Mouse (Mus musculus): ENCODE measurements around the gene Gfi1. TPM values are rescaled to one million over a fixed set of nuclear protein-coding genes. Genes with fewer than 3 reads are reported as not detected.

The Gfi1 gene
- polyA plus RNA-seq, 1 experiment from 2014 or later = 0.09 TPM

GRCm38 (mm10) chr5:107708124-107708797 lies 17.6 kb downstream of the Gfi1 start:
- H3K4me3 ChIP-seq (ENCODE audit: control insufficient read depth in 1 of 2, insufficient read depth in 1 of 2, low read depth in 1 of 2, low read length in 2 of 2) = no peak overlapping the region
- no peak overlapping the region for H3K27ac ChIP-seq (replicated peaks in 1 of 2; ENCODE audit: control insufficient read depth in 1 of 2, insufficient read depth in 1 of 2, low read depth in 2 of 2, low read length in 2 of 2)
- no peak overlapping the region for H3K9ac ChIP-seq (ENCODE audit: low read length)
- no peaks in the 10 kb centered on the region for H3K4me1 ChIP-seq (ENCODE audit: control insufficient read depth in 2 of 2, insufficient read depth in 2 of 2, low read length in 2 of 2)
- 69% methylated on average over 8 of the region's 8 CpGs for WGBS
- no peak for ATAC-seq (ENCODE audit: insufficient number of reproducible peaks, insufficient read depth, low FRiP score, low read depth)
- peaks cover 14% of the 10 kb centered on the region for H3K27me3 ChIP-seq (ENCODE audit: control insufficient read depth, insufficient read depth, low read length)
- no peaks in the 10 kb centered on the region for H3K9me3 ChIP-seq (ENCODE audit: control insufficient read depth, low read length)
- no peaks in the 10 kb centered on the region for H3K36me3 ChIP-seq (ENCODE audit: control insufficient read depth, insufficient read depth, low read length)
- no peak overlapping the region for H3K4me2 ChIP-seq (ENCODE audit: low read length)

DNA sequence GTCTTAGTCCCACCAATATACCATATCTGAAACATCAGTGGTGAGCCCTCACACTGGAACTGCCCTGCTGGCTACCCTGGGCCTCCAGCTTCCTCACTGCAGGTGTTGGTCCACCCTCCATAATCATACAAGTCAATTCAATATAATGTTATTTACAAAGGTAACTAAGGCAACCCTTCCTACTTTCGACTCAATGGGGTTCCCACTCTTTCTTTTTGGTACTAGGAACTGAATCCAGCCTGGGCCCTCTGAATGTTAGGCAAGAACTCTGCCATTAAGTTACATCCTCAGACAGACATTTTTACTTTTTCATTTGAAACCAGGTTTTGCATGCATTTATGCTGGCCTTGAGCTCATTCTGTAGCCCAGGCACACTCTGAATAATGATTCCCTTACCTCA lies 19.6 kb downstream of the Gfi1 start:
- Histone ChIP-seq H3K9ac (ENCODE audit: low read length) (no peak overlapping the region), H3K27me3 (ENCODE audit: control insufficient read depth, insufficient read depth, low read length) (peaks cover 9% of the 10 kb centered on the region), H3K27ac (replicated peaks in 1 of 2; ENCODE audit: control insufficient read depth in 1 of 2, insufficient read depth in 1 of 2, low read depth in 2 of 2, low read length in 2 of 2) (no peak overlapping the region), H3K4me1 (ENCODE audit: control insufficient read depth in 2 of 2, insufficient read depth in 2 of 2, low read length in 2 of 2) (no peaks in the 10 kb centered on the region), H3K4me3 (ENCODE audit: control insufficient read depth in 1 of 2, insufficient read depth in 1 of 2, low read depth in 1 of 2, low read length in 2 of 2) (no peak overlapping the region), H3K36me3 (ENCODE audit: control insufficient read depth, insufficient read depth, low read length) (no peaks in the 10 kb centered on the region), H3K9me3 (ENCODE audit: control insufficient read depth, low read length) (no peaks in the 10 kb centered on the region), H3K4me2 (ENCODE audit: low read length) (no peak overlapping the region)
- WGBS = 43% methylated on average over 1 of the region's 1 CpGs
- no peak for ATAC-seq (ENCODE audit: insufficient number of reproducible peaks, insufficient read depth, low FRiP score, low read depth)

- Histone ChIP-seq H3K4me3 (ENCODE audit: control insufficient read depth in 1 of 2, insufficient read depth in 1 of 2, low read depth in 1 of 2, low read length in 2 of 2) (no peak overlapping the region), H3K9me3 (ENCODE audit: control insufficient read depth, low read length) (no peaks in the 10 kb centered on the region), H3K4me1 (ENCODE audit: control insufficient read depth in 2 of 2, insufficient read depth in 2 of 2, low read length in 2 of 2) (peaks cover 0 to 2% of the 10 kb centered on the region in 2 experiments; a peak in 1 of 4 replicates), H3K27ac (replicated peaks in 1 of 2; ENCODE audit: control insufficient read depth in 1 of 2, insufficient read depth in 1 of 2, low read depth in 2 of 2, low read length in 2 of 2) (no peak overlapping the region), H3K9ac (ENCODE audit: low read length) (no peak overlapping the region), H3K27me3 (ENCODE audit: control insufficient read depth, insufficient read depth, low read length) (peaks cover 7% of the 10 kb centered on the region), H3K36me3 (ENCODE audit: control insufficient read depth, insufficient read depth, low read length) (no peaks in the 10 kb centered on the region), H3K4me2 (ENCODE audit: low read length) (no peak overlapping the region)
- ATAC-seq (ENCODE audit: insufficient number of reproducible peaks, insufficient read depth, low FRiP score, low read depth) = no peak
- WGBS = 80% methylated on average over 4 of the region's 4 CpGs
Measured at GRCm38 (mm10) chr5:107705756-107706155, 20.1 kb downstream of the Gfi1 start.

GRCm38 (mm10) chr5:107703207-107703763 lies 22.6 kb downstream of the Gfi1 start:
- H3K36me3 ChIP-seq (ENCODE audit: control insufficient read depth, insufficient read depth, low read length) = no peaks in the 10 kb centered on the region
- peaks cover 0 to 4% of the 10 kb centered on the region in 2 experiments; a peak in 1 of 4 replicates for H3K4me1 ChIP-seq (ENCODE audit: control insufficient read depth in 2 of 2, insufficient read depth in 2 of 2, low read length in 2 of 2)
- no peak overlapping the region for H3K9ac ChIP-seq (ENCODE audit: low read length)
- H3K9me3 ChIP-seq (ENCODE audit: control insufficient read depth, low read length) = no peaks in the 10 kb centered on the region
- H3K4me3 ChIP-seq (ENCODE audit: control insufficient read depth in 1 of 2, insufficient read depth in 1 of 2, low read depth in 1 of 2, low read length in 2 of 2) = no peak overlapping the region
- no peak overlapping the region for H3K4me2 ChIP-seq (ENCODE audit: low read length)
- no peak overlapping the region for H3K27ac ChIP-seq (replicated peaks in 1 of 2; ENCODE audit: control insufficient read depth in 1 of 2, insufficient read depth in 1 of 2, low read depth in 2 of 2, low read length in 2 of 2)
- no peaks in the 10 kb centered on the region for H3K27me3 ChIP-seq (ENCODE audit: control insufficient read depth, insufficient read depth, low read length)
- no peak for ATAC-seq (ENCODE audit: insufficient number of reproducible peaks, insufficient read depth, low FRiP score, low read depth)
- WGBS = 82% methylated on average over 6 of the region's 6 CpGs

DNA sequence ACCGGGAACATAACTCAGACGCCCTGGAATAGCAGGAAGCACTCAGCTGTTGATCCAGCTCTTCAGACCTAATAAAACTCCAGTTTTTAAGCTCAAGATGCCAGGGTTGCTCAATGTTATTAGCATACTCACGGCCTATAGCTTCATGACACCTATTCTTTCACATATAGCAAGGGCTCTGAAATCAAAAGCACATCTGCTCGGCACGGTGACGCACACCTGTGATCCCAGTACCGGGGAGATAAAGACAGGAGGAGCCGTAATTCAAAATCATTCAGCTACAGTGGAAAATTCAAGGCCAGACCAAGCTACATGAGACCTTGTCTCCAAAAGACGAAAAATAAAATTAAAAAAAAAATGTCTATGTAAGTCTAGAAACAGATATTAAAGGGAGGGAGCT lies 24.2 kb downstream of the Gfi1 start:
- H3K27me3 ChIP-seq (ENCODE audit: control insufficient read depth, insufficient read depth, low read length) = no peaks in the 10 kb centered on the region
- H3K4me3 ChIP-seq (ENCODE audit: control insufficient read depth in 1 of 2, insufficient read depth in 1 of 2, low read depth in 1 of 2, low read length in 2 of 2) = no peak overlapping the region
- no peak overlapping the region for H3K4me2 ChIP-seq (ENCODE audit: low read length)
- no peak overlapping the region for H3K27ac ChIP-seq (replicated peaks in 1 of 2; ENCODE audit: control insufficient read depth in 1 of 2, insufficient read depth in 1 of 2, low read depth in 2 of 2, low read length in 2 of 2)
- ATAC-seq (ENCODE audit: insufficient number of reproducible peaks, insufficient read depth, low FRiP score, low read depth) = no peak
- no peak overlapping the region for H3K9ac ChIP-seq (ENCODE audit: low read length)
- no peaks in the 10 kb centered on the region for H3K36me3 ChIP-seq (ENCODE audit: control insufficient read depth, insufficient read depth, low read length)
- H3K9me3 ChIP-seq (ENCODE audit: control insufficient read depth, low read length) = 0 out of 2 replicates have a peak, but pooled peaks cover 3% of the 10 kb centered on the region
- H3K4me1 ChIP-seq (ENCODE audit: control insufficient read depth in 2 of 2, insufficient read depth in 2 of 2, low read length in 2 of 2) = peaks cover 0 to 4% of the 10 kb centered on the region in 2 experiments; a peak in 1 of 4 replicates
- 87% methylated on average over 9 of the region's 9 CpGs for WGBS

DNA sequence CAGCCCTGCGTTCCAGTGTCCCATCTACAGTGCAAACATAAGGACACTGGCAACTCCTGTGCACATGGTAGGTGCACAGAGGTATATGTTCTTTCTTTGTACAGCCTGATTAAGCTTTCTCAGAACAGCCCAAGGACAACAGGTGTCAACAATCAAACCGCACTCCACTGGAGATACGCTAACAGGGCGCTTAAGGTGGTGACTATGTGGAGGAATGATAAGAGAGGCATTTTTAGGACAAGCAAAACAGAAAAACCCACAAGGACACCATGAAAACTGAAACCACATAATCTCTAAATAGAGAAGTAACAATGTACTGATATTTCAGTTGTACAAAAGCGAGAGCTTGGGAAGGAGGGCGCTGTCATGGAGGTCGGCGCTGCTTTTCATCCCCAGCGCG lies 25.0 kb downstream of the Gfi1 start:
- 44% methylated on average over 10 of the region's 10 CpGs for WGBS
- peak overlapping the region; percentile 34 for H3K4me2 ChIP-seq (ENCODE audit: low read length)

DNA sequence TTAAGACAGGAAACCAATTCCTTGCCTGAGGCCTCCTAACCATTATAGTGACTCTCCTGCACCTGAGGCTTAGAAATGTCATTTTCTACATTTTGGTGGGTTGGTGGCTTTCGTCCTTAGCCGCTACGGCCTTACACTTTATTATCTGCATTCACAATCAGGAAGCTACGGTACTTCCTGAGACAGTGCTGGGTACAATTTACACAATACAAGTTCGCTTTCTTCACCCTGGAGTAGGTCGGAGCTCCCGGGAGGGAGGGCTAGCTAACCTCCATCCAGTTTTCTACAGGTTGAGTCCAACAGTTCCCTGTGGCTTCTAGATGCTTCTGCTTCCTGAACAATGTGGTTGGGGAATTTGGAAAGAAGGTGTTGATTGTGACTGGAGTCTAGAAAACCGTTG lies 26.9 kb downstream of the Gfi1 start:
- no peak overlapping the region for H3K4me2 ChIP-seq (ENCODE audit: low read length)
- no peaks in the 10 kb centered on the region for H3K36me3 ChIP-seq (ENCODE audit: control insufficient read depth, insufficient read depth, low read length)
- WGBS = 65% methylated on average over 8 of the region's 8 CpGs
- no peak overlapping the region for H3K9ac ChIP-seq (ENCODE audit: low read length)
- no peak for ATAC-seq (ENCODE audit: insufficient number of reproducible peaks, insufficient read depth, low FRiP score, low read depth)
- H3K4me3 ChIP-seq (ENCODE audit: control insufficient read depth in 1 of 2, insufficient read depth in 1 of 2, low read depth in 1 of 2, low read length in 2 of 2) = no peak overlapping the region
- H3K9me3 ChIP-seq (ENCODE audit: control insufficient read depth, low read length) = 0 out of 2 replicates have a peak, but pooled peaks cover 3% of the 10 kb centered on the region
- no peaks in the 10 kb centered on the region for H3K27me3 ChIP-seq (ENCODE audit: control insufficient read depth, insufficient read depth, low read length)
- H3K27ac ChIP-seq (replicated peaks in 1 of 2; ENCODE audit: control insufficient read depth in 1 of 2, insufficient read depth in 1 of 2, low read depth in 2 of 2, low read length in 2 of 2) = no peak overlapping the region
- peaks cover 0 to 4% of the 10 kb centered on the region in 2 experiments; a peak in 1 of 4 replicates for H3K4me1 ChIP-seq (ENCODE audit: control insufficient read depth in 2 of 2, insufficient read depth in 2 of 2, low read length in 2 of 2)

More for the DNA sequence above, 25.0 kb downstream of the Gfi1 start:
- H3K9me3 ChIP-seq (ENCODE audit: control insufficient read depth, low read length) = 0 out of 2 replicates have a peak, but pooled peaks cover 3% of the 10 kb centered on the region
- no peak overlapping the region for H3K9ac ChIP-seq (ENCODE audit: low read length)
- no peak overlapping the region for H3K4me3 ChIP-seq (ENCODE audit: control insufficient read depth in 1 of 2, insufficient read depth in 1 of 2, low read depth in 1 of 2, low read length in 2 of 2)
- no peaks in the 10 kb centered on the region for H3K36me3 ChIP-seq (ENCODE audit: control insufficient read depth, insufficient read depth, low read length)
- no peaks in the 10 kb centered on the region for H3K27me3 ChIP-seq (ENCODE audit: control insufficient read depth, insufficient read depth, low read length)
- no peak for ATAC-seq (ENCODE audit: insufficient number of reproducible peaks, insufficient read depth, low FRiP score, low read depth)
- no peak overlapping the region for H3K27ac ChIP-seq (replicated peaks in 1 of 2; ENCODE audit: control insufficient read depth in 1 of 2, insufficient read depth in 1 of 2, low read depth in 2 of 2, low read length in 2 of 2)
- peaks cover 0 to 4% of the 10 kb centered on the region in 2 experiments; a peak in 1 of 4 replicates for H3K4me1 ChIP-seq (ENCODE audit: control insufficient read depth in 2 of 2, insufficient read depth in 2 of 2, low read length in 2 of 2)
